Mouse (Mus musculus) urinary bladder, postnatal 4 days (tissue): ENCODE data around the gene Fxyd5.

Source experiments
- DNase-seq, 2 experiments: peaks; one replicate each; pipeline ENCODE4 v3.0.0; 2021 to 2022; ENCODE audit warnings: low spot score in 2 of 2

Gene Fxyd5

GRCm38 (mm10) chr7:31042431-31042910, at the start of gene Fxyd5:
Fxyd5 (minus strand) TSS chr7:31042481.
- no peak for DNase-seq

- no peak for DNase-seq
Measured at GRCm38 (mm10) chr7:31089721-31090120, 47.4 kb upstream of the Fxyd5 start.

- no peak for DNase-seq
Measured at GRCm38 (mm10) chr7:31088206-31088605, 45.9 kb upstream of the Fxyd5 start.

GRCm38 (mm10) chr7:31087262-31087661, 45.0 kb upstream of the Fxyd5 start:
- no peak for DNase-seq

GRCm38 (mm10) chr7:31086175-31086755, 44.0 kb upstream of the Fxyd5 start:
- DNase-seq = no peak

- peak in 1 of 2 experiments; percentile 37 for DNase-seq
Measured at GRCm38 (mm10) chr7:31085171-31085570, 42.9 kb upstream of the Fxyd5 start.

GRCm38 (mm10) chr7:31084140-31084539, 41.9 kb upstream of the Fxyd5 start:
- DNase-seq = no peak

- DNase-seq = no peak
Measured at GRCm38 (mm10) chr7:31082831-31083588, 40.7 kb upstream of the Fxyd5 start.

- no peak for DNase-seq
Measured at GRCm38 (mm10) chr7:31082106-31082505, 39.8 kb upstream of the Fxyd5 start.

GRCm38 (mm10) chr7:31081106-31081505, 38.8 kb upstream of the Fxyd5 start:
- no peak for DNase-seq

- no peak for DNase-seq
Measured at GRCm38 (mm10) chr7:31080611-31081010, 38.3 kb upstream of the Fxyd5 start.

- no peak for DNase-seq
Measured at GRCm38 (mm10) chr7:31079670-31080069, 37.4 kb upstream of the Fxyd5 start.

GRCm38 (mm10) chr7:31077885-31078445, 35.7 kb upstream of the Fxyd5 start:
- peak in 1 of 2 experiments; percentile 37 for DNase-seq

GRCm38 (mm10) chr7:31077470-31077869, 35.2 kb upstream of the Fxyd5 start:
- DNase-seq = no peak

GRCm38 (mm10) chr7:31076492-31076891, 34.2 kb upstream of the Fxyd5 start, which contains the start of gene Fxyd3:
Fxyd3 (minus strand) TSS chr7:31076704.
- peak in 1 of 2 experiments; percentile 56 for DNase-seq

GRCm38 (mm10) chr7:31074713-31075069, 32.4 kb upstream of the Fxyd5 start:
- DNase-seq = no peak

GRCm38 (mm10) chr7:31074061-31074712, 31.9 kb upstream of the Fxyd5 start:
- DNase-seq = no peak

- DNase-seq = no peak
Measured at GRCm38 (mm10) chr7:31073546-31073945, 31.3 kb upstream of the Fxyd5 start.

- no peak for DNase-seq
Measured at GRCm38 (mm10) chr7:31072326-31072725, 30.0 kb upstream of the Fxyd5 start.

GRCm38 (mm10) chr7:31070324-31070723, 28.0 kb upstream of the Fxyd5 start:
- DNase-seq = no peak

- DNase-seq = no peak
Measured at GRCm38 (mm10) chr7:31069491-31069890, 27.2 kb upstream of the Fxyd5 start.

GRCm38 (mm10) chr7:31067836-31068235, 25.6 kb upstream of the Fxyd5 start:
- DNase-seq = peak; percentile 58 to 78
